Mouse (Mus musculus) hindbrain, embryonic 10.5 days (tissue): ENCODE data around the gene Cdk9. TPM values are rescaled to one million over a fixed set of nuclear protein-coding genes. Genes with fewer than 3 reads are reported as not detected.

ENCODE experiments used
- DNase-seq: peaks from one replicate; pipeline ENCODE4 v3.0.0-alpha.2; 2017; ENCODE audit warnings: low spot score
- H3K27ac ChIP-seq: fragments of 300-500 bp; sonication (generic); 2 replicates; pipeline ENCODE4 v1.5.1; 2016; ENCODE audit warnings: mild to moderate bottlenecking, moderate library complexity
- H3K27me3 ChIP-seq: fragments of 300-500 bp; sonication (generic); 2 replicates; pipeline ENCODE4 v1.6.1; 2016; ENCODE audit warnings: mild to moderate bottlenecking; ENCODE audit not compliant: poor library complexity, insufficient read depth, severe bottlenecking
- H3K36me3 ChIP-seq: fragments of 300-500 bp; sonication (generic); 2 replicates; pipeline ENCODE4 v1.6.1; 2016; ENCODE audit warnings: mild to moderate bottlenecking, moderate library complexity
- H3K4me1 ChIP-seq: fragments of 300-500 bp; sonication (generic); replicated peaks from 2 replicates; pipeline ENCODE4 v1.6.1; 2016; ENCODE audit warnings: mild to moderate bottlenecking
- H3K4me3 ChIP-seq: fragments of 300-500 bp; sonication (generic); 2 replicates; pipeline ENCODE4 v1.5.1; 2016; ENCODE audit warnings: mild to moderate bottlenecking, moderate library complexity
- H3K9me3 ChIP-seq: fragments of 300-500 bp; sonication (generic); 2 replicates; pipeline ENCODE4 v1.6.1; 2016; ENCODE audit warnings: mild to moderate bottlenecking, moderate library complexity
- WGBS: fragments of 180-500 bp; shearing (Covaris S2); methylation state at CpG from one replicate; pipeline ENCODE4 v1.1.7; 2016; 5-methylcytosine and 5-hydroxymethylcytosine counted together
- microRNA counts: library from miRNA; unstranded; fragments of <30 nt; microRNA quantifications from one replicate; lab custom pipeline; 2017
- polyA plus RNA-seq: library from polyadenylated mRNA; unstranded; fragments of >200 nt; fragmentation: Nextera tagmentation; extraction: Ambion mirVana; gene quantifications from 2 replicates; pipeline ENCODE4 v1.2.1, GENCODE M21; 2016

The Cdk9 gene
- polyA plus RNA-seq, 1 experiment from 2014 or later, result 121 TPM

DNA sequence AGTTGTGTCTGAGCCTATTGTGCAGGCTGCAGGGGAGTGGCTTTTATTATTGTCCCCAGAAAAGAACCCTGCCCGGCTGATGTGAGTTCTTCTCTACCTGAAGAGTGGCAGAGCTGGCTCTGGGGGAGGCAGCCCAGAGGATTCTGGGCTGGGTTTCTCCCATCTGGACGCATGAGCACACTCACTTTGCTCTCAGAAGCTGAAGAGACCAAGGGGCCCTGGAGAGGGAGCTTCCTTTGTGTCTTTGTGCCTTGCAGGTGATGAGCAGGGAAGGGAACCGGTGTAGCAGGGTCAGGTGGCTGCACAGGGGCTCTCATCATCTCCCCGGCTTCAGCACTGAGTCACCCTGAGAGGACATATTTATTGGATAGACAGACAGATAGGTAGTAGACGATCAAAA is 50.6 kb downstream of the Cdk9 start:
- no peaks in the 10 kb centered on the region for H3K36me3 ChIP-seq
- H3K4me3 ChIP-seq, result no peak overlapping the region
- WGBS, result 56% methylated on average over 5 of the region's 5 CpGs
- no peaks in the 10 kb centered on the region for H3K9me3 ChIP-seq
- H3K27me3 ChIP-seq, result no peaks in the 10 kb centered on the region
- peaks cover 18% of the 10 kb centered on the region for H3K4me1 ChIP-seq
- peak overlapping the region; percentile 77 for H3K27ac ChIP-seq
- DNase-seq, result no peak

- 50% methylated on average over 7 of the region's 7 CpGs for WGBS
- Histone ChIP-seq H3K27ac (peak overlapping the region; percentile 77), H3K36me3 (no peaks in the 10 kb centered on the region), H3K9me3 (no peaks in the 10 kb centered on the region), H3K27me3 (no peaks in the 10 kb centered on the region), H3K4me3 (no peak overlapping the region), H3K4me1 (peaks cover 18% of the 10 kb centered on the region)
- DNase-seq, result no peak
Observed at GRCm38 (mm10) chr2:32661509-32662107, 51.3 kb downstream of the Cdk9 start.

- DNase-seq, result no peak
- H3K4me1 ChIP-seq, result peaks cover 35% of the 10 kb centered on the region
- 82% methylated on average over 2 of the region's 2 CpGs for WGBS
- H3K9me3 ChIP-seq, result no peaks in the 10 kb centered on the region
- H3K27ac ChIP-seq, result no peak overlapping the region
- no peaks in the 10 kb centered on the region for H3K27me3 ChIP-seq
- H3K36me3 ChIP-seq, result no peaks in the 10 kb centered on the region
- H3K4me3 ChIP-seq, result no peak overlapping the region
Observed at GRCm38 (mm10) chr2:32658873-32659272, 54.0 kb downstream of the Cdk9 start.

GRCm38 (mm10) chr2:32655826-32656225 is 57.0 kb downstream of the Cdk9 start:
- H3K27me3 ChIP-seq, result no peaks in the 10 kb centered on the region
- H3K4me1 ChIP-seq, result peaks cover 26% of the 10 kb centered on the region
- no peaks in the 10 kb centered on the region for H3K36me3 ChIP-seq
- H3K4me3 ChIP-seq, result no peak overlapping the region
- H3K9me3 ChIP-seq, result no peaks in the 10 kb centered on the region
- 59% methylated on average over 12 of the region's 12 CpGs for WGBS
- DNase-seq, result peak; percentile 61
- peak overlapping the region; percentile 81 for H3K27ac ChIP-seq

MicroRNAs encoded within 50 kb of the gene (microRNA counts, 519-probe panel; counts per million panel counts)
- microRNA mmu-miR-2861 (lab: Ali Mortazavi, UCI), result 1,255 counts per million, percentile 77 among the panel's probes with 10 or more counts

Other genes starting within 250 kb of the Cdk9 start
- 10.9 and 11.0 TPM in 2 replicates for gene Fam102a, start 177.7 kb downstream of the Cdk9 start, polyA plus RNA-seq
- gene Dpm2, start 142.2 kb downstream of the Cdk9 start, polyA plus RNA-seq, result 116 and 131 TPM in 2 replicates
- gene Pip5kl1, start 138.3 kb downstream of the Cdk9 start, polyA plus RNA-seq, result 1.6 and 2.5 TPM in 2 replicates
- gene 9430097D07Rik, start 137.4 kb downstream of the Cdk9 start, polyA plus RNA-seq, result 0.11 and 0.39 TPM in 2 replicates
- 19.8 and 21.0 TPM in 2 replicates for gene St6galnac4, start 126.0 kb downstream of the Cdk9 start, polyA plus RNA-seq
- gene St6galnac6, start 113.4 kb downstream of the Cdk9 start, polyA plus RNA-seq, result 12.7 and 14.1 TPM in 2 replicates
- gene Ak1, start 91.3 kb downstream of the Cdk9 start, polyA plus RNA-seq, result 26.9 and 37.6 TPM in 2 replicates
- 28.8 and 35.8 TPM in 2 replicates for gene Eng, start 66.5 kb downstream of the Cdk9 start, polyA plus RNA-seq
- 25.9 and 29.5 TPM in 2 replicates for gene Fpgs, start 8.9 kb downstream of the Cdk9 start, polyA plus RNA-seq
- gene Sh2d3c, start 8.0 kb upstream of the Cdk9 start, polyA plus RNA-seq, result 27.6 and 39.1 TPM in 2 replicates
- 1.3 and 1.7 TPM in 2 replicates for gene 6330409D20Rik, start 27.9 kb upstream of the Cdk9 start, polyA plus RNA-seq
- 56.9 and 61.6 TPM in 2 replicates for gene Tor2a, start 44.2 kb upstream of the Cdk9 start, polyA plus RNA-seq
- gene Ttc16, start 62.6 kb upstream of the Cdk9 start, polyA plus RNA-seq, result 0.31 and 0.73 TPM in 2 replicates
- gene Ptrh1, start 62.7 kb upstream of the Cdk9 start, polyA plus RNA-seq, result 5.7 and 7.2 TPM in 2 replicates
- 1.1 and 1.2 TPM in 2 replicates for gene Cfap157, start 71.4 kb upstream of the Cdk9 start, polyA plus RNA-seq
- 40.1 and 63.3 TPM in 2 replicates for gene Stxbp1, start 134.2 kb upstream of the Cdk9 start, polyA plus RNA-seq
- gene Fam129b, start 163.0 kb upstream of the Cdk9 start, polyA plus RNA-seq, result 34.3 and 36.1 TPM in 2 replicates
- gene Rpl12, start 248.5 kb upstream of the Cdk9 start, polyA plus RNA-seq, result 131 and 166 TPM in 2 replicates
- 11.5 TPM in 2 replicates for gene Lrsam1, start 248.5 kb upstream of the Cdk9 start, polyA plus RNA-seq